Mouse (Mus musculus) gastrocnemius, postnatal 36 days (tissue): Measurements from ENCODE around the gene Tubgcp3. TPM values are rescaled to one million over a fixed set of nuclear protein-coding genes. Genes with fewer than 3 reads are reported as not detected.

Source experiments
- microRNA-seq, 2 experiments: library from miRNA; unstranded; fragments of <30 nt; microRNA quantifications; one replicate each; pipeline ENCODE4 v1.2.0; 2021
- total RNA-seq, 2 experiments: library from RNA; stranded (reverse); gene quantifications; 2 replicates each; pipeline ENCODE4 v1.2.3; 2021

The Tubgcp3 gene
- total RNA-seq, 2 experiments from 2014 or later: 7.2 to 8.3 TPM

Small RNA genes within 50 kb of the gene (microRNA-seq; reads per million reads assigned to microRNA genes)
- gene Gm26483: 0 reads per million in 2 experiments

Other genes starting within 250 kb of the Tubgcp3 start
- not detected for gene Spaca7, start 99.2 kb downstream of the Tubgcp3 start, total RNA-seq
- gene Atp11a, start 84.8 kb upstream of the Tubgcp3 start, total RNA-seq: 10 to 100 TPM; 24.3 to 27.0 TPM
- gene Mcf2l, start 201.6 kb upstream of the Tubgcp3 start, total RNA-seq: 10 to 100 TPM; 26.0 to 29.3 TPM